In the genomic region with DNA sequence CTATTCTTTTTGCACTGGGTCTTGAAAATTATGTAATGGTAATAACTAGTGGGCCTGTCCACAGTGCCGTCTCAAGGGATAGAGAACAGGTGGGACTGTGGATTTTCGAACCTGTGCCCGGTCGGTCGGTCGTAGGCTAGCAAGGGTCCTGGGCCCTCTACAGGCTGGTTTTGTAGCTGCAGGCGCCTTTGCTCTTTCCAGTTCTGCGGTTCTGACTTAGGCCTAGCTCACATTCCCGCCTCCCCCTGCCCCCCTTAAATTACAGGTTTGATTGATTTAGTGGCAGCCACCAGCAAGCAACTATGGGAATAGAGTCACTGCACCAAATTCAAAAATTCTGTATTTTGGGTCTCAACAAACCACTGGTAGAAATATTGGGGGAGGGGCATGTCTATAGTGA, we compare ENCODE assay signal across 8 mouse cellular contexts. TPM values are rescaled to one million over a fixed set of nuclear protein-coding genes. Genes with fewer than 3 reads are reported as not detected.
A peak's percentile ranks its signal among the peaks of the same experiment; 100 is the strongest.
DNase-seq lines count a peak whose midpoint lies in the region; ATAC-seq and TF ChIP-seq lines count a peak whose summit lies in the region.

No protein-coding gene starts in this region.

- H3K79me2 ChIP-seq in liver, adult 2 months (ENCODE audit: control insufficient read depth, insufficient read depth, low read length), result peaks cover 11% of the 10 kb centered on the region; the same call in 1 of the 2 replicates

- peak overlapping the region; percentile 60 for H3K4me3 ChIP-seq in cerebellum, adult 2 months (replicated peaks; ENCODE audit: insufficient read depth, low read depth, low read length)
- H3K4me3 ChIP-seq in intestine, postnatal 0 days (ENCODE audit: low read depth, low read length), result peak overlapping the region; percentile 63
- H3K4me3 ChIP-seq in liver, adult 2 months (ENCODE audit: insufficient read depth, low read depth, low read length), result peak overlapping the region; percentile 91
- H3K4me3 ChIP-seq in midbrain, embryonic 15.5 days, result peak overlapping the region; percentile 61

- no peaks in the 10 kb centered on the region for H3K36me3 ChIP-seq in intestine, postnatal 0 days (ENCODE audit: control insufficient read depth, insufficient read depth)
- no peaks in the 10 kb centered on the region for H3K36me3 ChIP-seq in liver, adult 2 months (ENCODE audit: control insufficient read depth, insufficient read depth, low read length)
- no peaks in the 10 kb centered on the region for H3K36me3 ChIP-seq in midbrain, embryonic 15.5 days (replicated peaks)

- H3K9ac ChIP-seq in intestine, postnatal 0 days (ENCODE audit: low read depth, low read length), result no peak overlapping the region
- peak overlapping the region; percentile 89; the same call in 1 of the 2 replicates for H3K9ac ChIP-seq in liver, adult 2 months (ENCODE audit: low read depth, low read length)
- no peak overlapping the region for H3K9ac ChIP-seq in midbrain, embryonic 15.5 days

- H3K4me2 ChIP-seq in intestine, postnatal 0 days (replicated peaks; ENCODE audit: low read depth), result peak overlapping the region; percentile 99
- peak overlapping the region; percentile 64 for H3K4me2 ChIP-seq in midbrain, embryonic 15.5 days

- TF ChIP-seq CTCF in cerebellum, adult 2 months (IDR thresholded peaks at IDR 0.05; ENCODE audit: borderline replicate concordance, insufficient read depth, low read depth, low read length), result peak; percentile 47
- peak; percentile 63 for TF ChIP-seq CTCF in intestine, postnatal 0 days (IDR thresholded peaks at IDR 0.05; ENCODE audit: low read depth)
- peak; percentile 82 for TF ChIP-seq CTCF in liver, adult 2 months (IDR thresholded peaks at IDR 0.05; ENCODE audit: low read depth, low read length)

- no peak for TF ChIP-seq POLR2A in cerebellum, adult 2 months (IDR thresholded peaks at IDR 0.05; ENCODE audit: borderline replicate concordance, insufficient read depth, low read length)
- TF ChIP-seq POLR2A in liver, adult 2 months (IDR thresholded peaks at IDR 0.05; ENCODE audit: extremely low read depth, insufficient read depth, low read length), result no peak

- 9% methylated on average over 9 of the region's 9 CpGs for WGBS in cerebellum, adult 2 months
- WGBS in intestine, postnatal 0 days, result 4% methylated on average over 9 of the region's 9 CpGs
- WGBS in liver, adult 2 months, result 2% methylated on average over 9 of the region's 9 CpGs
- WGBS in midbrain, embryonic 15.5 days, result 6% methylated on average over 9 of the region's 9 CpGs

- 0 out of 2 replicates have a peak, but pooled peaks have one; percentile 25 for ATAC-seq in frontal cortex, adult (ENCODE audit: low TSS enrichment)
- ATAC-seq in intestine, postnatal 0 days, result peak; percentile 31; the same call in 1 of the 2 replicates
- peak; percentile 51 for ATAC-seq in midbrain, embryonic 15.5 days (replicated peaks)

- peaks cover 3% of the 10 kb centered on the region; the same call in 1 of the 2 replicates for H3K4me1 ChIP-seq in cerebellum, adult 2 months (ENCODE audit: control insufficient read depth, insufficient read depth, low read length)
- 0 out of 2 replicates have a peak, but pooled peaks cover 6% of the 10 kb centered on the region for H3K4me1 ChIP-seq in intestine, postnatal 0 days (replicated peaks; ENCODE audit: control insufficient read depth, insufficient read depth, low read length)
- peaks cover 20% of the 10 kb centered on the region for H3K4me1 ChIP-seq in liver, adult 2 months (ENCODE audit: control insufficient read depth, insufficient read depth, low read length)
- peaks cover 11% of the 10 kb centered on the region; the same call in 1 of the 2 replicates for H3K4me1 ChIP-seq in midbrain, embryonic 15.5 days

- peak overlapping the region; percentile 27; the same call in 1 of the 2 replicates for H3K27ac ChIP-seq in cerebellum, adult 2 months (ENCODE audit: insufficient read depth, low read length)
- no peak overlapping the region for H3K27ac ChIP-seq in intestine, postnatal 0 days (ENCODE audit: low read depth, low read length)
- peak overlapping the region; percentile 95 for H3K27ac ChIP-seq in liver, adult 2 months (replicated peaks; ENCODE audit: insufficient read depth, low read depth, low read length)
- no peak overlapping the region for H3K27ac ChIP-seq in midbrain, embryonic 15.5 days

- DNase-seq in urinary bladder, postnatal 14 days (ENCODE audit: low spot score), result peak; percentile 61
- no peak for DNase-seq in urinary bladder, postnatal 10 days (ENCODE audit: low spot score)
- peak; percentile 56 to 58 for DNase-seq in cerebellum, adult 2 months
- DNase-seq in liver, adult 2 months (ENCODE audit: extremely low read depth, low read depth, low spot score), result peak; percentile 57
- DNase-seq in thymus, postnatal 25 days, result peak; percentile 44

- H3K9me3 ChIP-seq in intestine, postnatal 0 days (ENCODE audit: control insufficient read depth), result no peaks in the 10 kb centered on the region
- H3K9me3 ChIP-seq in midbrain, embryonic 15.5 days, result no peaks in the 10 kb centered on the region

- H3K27me3 ChIP-seq in cerebellum, adult 2 months (ENCODE audit: control insufficient read depth, insufficient read depth, low read length), result no peaks in the 10 kb centered on the region
- peaks cover 48% of the 10 kb centered on the region for H3K27me3 ChIP-seq in intestine, postnatal 0 days (replicated peaks; ENCODE audit: control insufficient read depth, insufficient read depth, low read length)
- no peaks in the 10 kb centered on the region for H3K27me3 ChIP-seq in liver, adult 2 months (ENCODE audit: control insufficient read depth, insufficient read depth, low read length)
- H3K27me3 ChIP-seq in midbrain, embryonic 15.5 days (replicated peaks), result peaks cover 21% of the 10 kb centered on the region; the same call in 1 of the 2 replicates

RNA-seq across cellular contexts. Expression of gene Rassf5, which starts 0.9 kb away (rescaled TPM):
- 18.3 and 20.9 TPM in 2 replicates for polyA plus RNA-seq in cerebellum, adult 2 months (2012; rRNA removed)
- 5.8 and 6.4 TPM in 2 replicates for polyA plus RNA-seq in intestine, postnatal 0 days (2015; fragmentation: Nextera tagmentation; extraction: Ambion mirVana)
- total RNA-seq in liver, adult 2 months (2014; rRNA removed), result 3.4 and 5.6 TPM in 2 replicates
- polyA plus RNA-seq in liver, adult 2 months (2012; rRNA removed), result 6.1 and 8.4 TPM in 2 replicates
- polyA plus RNA-seq in midbrain, embryonic 15.5 days (2015; fragmentation: Nextera tagmentation; extraction: Ambion mirVana), result 3.2 and 3.6 TPM in 2 replicates

RNA-seq across cellular contexts. Expression of gene Ikbke, which starts 33.5 kb away (rescaled TPM):
- 1.5 and 1.8 TPM in 2 replicates for polyA plus RNA-seq in cerebellum, adult 2 months (2012; rRNA removed)
- polyA plus RNA-seq in intestine, postnatal 0 days (2015; fragmentation: Nextera tagmentation; extraction: Ambion mirVana), result 8.3 and 10.3 TPM in 2 replicates
- total RNA-seq in liver, adult 2 months (2014; rRNA removed), result 15.6 and 16.6 TPM in 2 replicates
- polyA plus RNA-seq in liver, adult 2 months (2012; rRNA removed), result 14.4 and 20.7 TPM in 2 replicates
- polyA plus RNA-seq in midbrain, embryonic 15.5 days (2015; fragmentation: Nextera tagmentation; extraction: Ambion mirVana), result 0.83 and 0.92 TPM in 2 replicates

Comparison
In these comparisons a context has a peak if more than half of its experiments do, and no peak if none do; other contexts are left out.
1. H3K27ac ChIP-seq: peak in cerebellum, adult 2 months (single experiment) and liver, adult 2 months (single experiment); none in intestine, postnatal 0 days (single experiment) and midbrain, embryonic 15.5 days (single experiment).
2. Peak in every context shown above with its lines, with median percentiles within 50 percentile points of each other: H3K4me3 ChIP-seq, CTCF ChIP-seq and ATAC-seq.